Mouse (Mus musculus) limb, embryonic 11.5 days (tissue): ENCODE data around the gene E2f1. TPM values are rescaled to one million over a fixed set of nuclear protein-coding genes. Genes with fewer than 3 reads are reported as not detected.

Experiments
- ATAC-seq: fragments of 200-750 bp; cut with Nextera tagmentation; 2 replicates; pipeline ENCODE4 v1.8.0; 2017; ENCODE audit warnings: low read depth; ENCODE audit not compliant: insufficient number of reproducible peaks, low FRiP score, low TSS enrichment
- DNase-seq: peaks from one replicate; pipeline ENCODE4 v3.0.0-alpha.2; 2015; ENCODE audit warnings: low spot score
- H3K27ac ChIP-seq: fragments of 300-500 bp; sonication (generic); replicated peaks from 2 replicates; pipeline ENCODE4 v1.5.1; 2014; ENCODE audit warnings: low read depth, mild to moderate bottlenecking, low read length
- H3K27me3 ChIP-seq: fragments of 300-500 bp; sonication (generic); 2 replicates; pipeline ENCODE4 v1.6.1; 2014; ENCODE audit warnings: mild to moderate bottlenecking, low read length, mixed read lengths; ENCODE audit not compliant: control insufficient read depth, insufficient read depth
- H3K36me3 ChIP-seq: fragments of 300-500 bp; sonication (generic); 2 replicates; pipeline ENCODE4 v1.6.1; 2014; ENCODE audit warnings: mild to moderate bottlenecking, low read length, moderate library complexity, mixed read lengths; ENCODE audit not compliant: control insufficient read depth, insufficient read depth
- H3K4me1 ChIP-seq: fragments of 300-500 bp; sonication (generic); 2 replicates; pipeline ENCODE4 v1.6.1; 2014; ENCODE audit warnings: low read length, mixed read lengths; ENCODE audit not compliant: control insufficient read depth, insufficient read depth
- H3K4me2 ChIP-seq: fragments of 300-500 bp; sonication (generic); 2 replicates; pipeline ENCODE4 v1.6.1; 2014; ENCODE audit warnings: low read depth, mild to moderate bottlenecking, moderate library complexity; ENCODE audit not compliant: severe bottlenecking
- H3K4me3 ChIP-seq: fragments of 300-500 bp; sonication (generic); 2 replicates; pipeline ENCODE4 v1.5.1; 2014; ENCODE audit warnings: low read depth, low read length
- H3K9ac ChIP-seq: fragments of 300-500 bp; sonication (generic); 2 replicates; pipeline ENCODE4 v1.6.1; 2014; ENCODE audit warnings: mild to moderate bottlenecking, low read length
- H3K9me3 ChIP-seq: fragments of 300-500 bp; sonication (generic); 2 replicates; pipeline ENCODE4 v1.6.1; 2016; ENCODE audit warnings: low read length; ENCODE audit not compliant: control insufficient read depth
- WGBS: fragments of 180-500 bp; shearing (Covaris S2); extraction: QIAGEN DNeasy Blood & Tissue Kit; methylation state at CpG from one replicate; pipeline ENCODE4 v1.1.7; 2014; 5-methylcytosine and 5-hydroxymethylcytosine counted together
- polyA plus RNA-seq: library from polyadenylated mRNA; unstranded; fragments of >200 nt; fragmentation: Nextera tagmentation; extraction: Ambion mirVana; gene quantifications from 2 replicates; pipeline ENCODE4 v1.2.1, GENCODE M21; 2014

Gene E2f1
- polyA plus RNA-seq, 1 experiment from 2014 or later = 8.9 TPM

DNA sequence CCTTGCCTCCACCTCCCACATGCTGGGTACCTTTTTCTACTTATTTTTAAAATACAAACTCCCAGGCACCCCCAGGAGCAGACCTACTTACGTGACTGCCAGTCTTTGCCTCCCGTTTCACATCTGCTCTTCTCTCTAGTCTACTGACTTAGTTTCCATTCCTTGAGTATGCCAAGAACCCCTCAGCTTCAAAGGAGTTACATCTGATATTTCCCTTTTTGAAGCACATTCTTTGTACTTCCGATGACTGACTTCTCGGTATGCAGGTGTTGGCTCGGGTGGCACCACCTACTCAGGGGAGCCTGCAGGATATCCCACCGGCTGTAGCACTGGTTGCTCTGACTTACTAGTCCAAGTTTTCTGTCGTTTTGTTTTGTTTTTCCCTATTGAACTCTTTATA lies 34.5 kb upstream of the E2f1 start:
- Histone ChIP-seq H3K4me3 (peak overlapping the region; percentile 75; the same call in 1 of the 2 replicates), H3K4me2 (peak overlapping the region; percentile 74), H3K9me3 (no peaks in the 10 kb centered on the region), H3K27me3 (no peaks in the 10 kb centered on the region), H3K36me3 (no peaks in the 10 kb centered on the region), H3K4me1 (peaks cover 6% of the 10 kb centered on the region; the same call in 1 of the 2 replicates), H3K27ac (no peak overlapping the region), H3K9ac (no peak overlapping the region)
- 38% methylated on average over 7 of the region's 7 CpGs for WGBS
- DNase-seq (no peak), ATAC-seq (no peak)

DNA sequence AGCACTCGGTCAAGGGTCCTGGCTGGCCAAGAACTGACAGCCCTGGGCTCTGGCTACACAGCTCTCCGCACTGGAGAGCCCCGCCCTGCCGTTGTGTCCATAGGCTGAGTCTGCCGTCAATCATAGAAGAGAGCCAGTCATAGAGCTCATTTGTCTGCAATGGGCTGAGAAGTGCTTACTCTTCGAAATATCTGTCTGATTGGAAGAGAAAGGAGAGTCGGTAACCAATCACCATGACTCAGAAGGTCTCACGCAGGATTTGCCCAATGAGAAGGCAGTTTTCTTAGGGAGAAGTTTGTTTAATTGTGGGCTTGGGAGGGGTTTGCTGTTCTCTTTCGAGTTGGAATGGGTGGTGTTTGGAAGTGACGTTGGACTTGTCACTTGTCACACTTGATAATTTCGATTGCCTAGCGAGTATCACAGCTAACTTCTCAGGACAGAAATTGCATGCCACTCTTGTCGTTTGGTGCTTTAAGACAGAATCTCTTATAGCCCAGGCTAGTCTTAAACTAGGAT lies 34.0 kb upstream of the E2f1 start, which contains the start of gene Pxmp4:
Gene Pxmp4, minus strand, starts transcription at position 71 of the 516 bp plus-strand sequence.
- DNase-seq = peak; percentile 98
- H3K4me1 ChIP-seq = peaks cover 6% of the 10 kb centered on the region; the same call in 1 of the 2 replicates
- peak within 1 kb of the TSS; percentile 74 for H3K4me2 ChIP-seq
- no peak within 1 kb of the TSS for H3K27ac ChIP-seq
- ATAC-seq = peak; percentile 100
- no peaks in the 10 kb centered on the region for H3K27me3 ChIP-seq
- H3K9ac ChIP-seq = peak within 1 kb of the TSS; percentile 74
- H3K9me3 ChIP-seq = no peaks in the 10 kb centered on the region
- WGBS = 1% methylated on average over 13 of the region's 13 CpGs
- peak within 1 kb of the TSS; percentile 75 for H3K4me3 ChIP-seq
- H3K36me3 ChIP-seq = no peaks in the 10 kb centered on the region

DNA sequence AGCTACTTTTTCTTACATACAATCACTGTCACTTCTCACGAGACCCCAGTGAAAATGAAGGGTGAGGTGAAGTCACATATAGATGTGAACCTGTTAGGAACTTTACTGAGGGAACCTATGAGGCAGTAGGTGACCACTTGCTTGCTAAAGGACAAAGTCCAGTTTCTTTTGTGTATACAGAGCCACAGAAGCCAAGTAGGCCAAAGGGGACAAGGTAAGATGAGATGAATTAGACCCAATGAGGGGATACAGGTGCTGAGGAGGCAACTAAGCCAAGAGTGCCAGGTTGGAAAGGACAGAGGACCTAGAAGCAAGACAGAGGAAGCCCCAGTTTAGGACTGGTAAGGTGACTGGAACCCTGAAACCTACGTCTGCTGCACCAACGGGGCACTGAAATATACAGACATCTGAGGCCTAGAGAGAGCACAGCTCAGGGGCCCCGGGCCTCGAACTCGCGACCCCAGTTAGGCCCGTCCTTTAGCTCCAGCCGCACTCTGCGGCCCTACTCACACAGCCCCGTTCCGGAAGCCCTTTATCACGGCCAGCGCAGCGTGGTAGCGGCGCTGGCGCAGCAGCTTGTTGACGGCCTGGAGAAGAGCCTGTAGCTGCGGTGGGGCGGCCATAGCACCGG lies 33.4 kb upstream of the E2f1 start:
- no peak overlapping the region for H3K27ac ChIP-seq
- no peaks in the 10 kb centered on the region for H3K27me3 ChIP-seq
- H3K36me3 ChIP-seq = no peaks in the 10 kb centered on the region
- ATAC-seq = peak; percentile 65
- H3K4me1 ChIP-seq = peaks cover 6% of the 10 kb centered on the region; the same call in 1 of the 2 replicates
- H3K4me3 ChIP-seq = peak overlapping the region; percentile 75
- H3K9ac ChIP-seq = peak overlapping the region; percentile 74
- no peaks in the 10 kb centered on the region for H3K9me3 ChIP-seq
- peak overlapping the region; percentile 74 for H3K4me2 ChIP-seq
- 21% methylated on average over 22 of the region's 22 CpGs for WGBS
- DNase-seq = no peak

DNA sequence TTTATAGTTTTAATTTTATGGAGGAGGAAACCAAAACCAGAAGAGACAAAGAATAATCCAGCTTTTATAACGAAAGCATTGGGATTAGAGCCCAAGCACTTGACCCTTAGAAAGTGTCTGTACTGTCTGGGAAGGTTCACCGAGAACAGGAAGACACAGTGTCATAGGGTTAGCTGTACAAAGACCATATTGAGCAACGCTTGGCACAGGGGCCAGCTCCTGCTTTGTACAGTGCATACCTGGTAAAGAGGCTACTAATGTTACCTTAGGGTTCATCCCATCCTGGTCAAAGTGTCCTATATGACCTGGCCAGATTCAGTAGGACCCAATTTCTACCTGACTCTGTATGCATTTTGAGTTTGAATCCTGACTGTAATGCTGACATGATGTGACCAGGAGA lies 31.6 kb upstream of the E2f1 start:
- Histone ChIP-seq H3K36me3 (no peaks in the 10 kb centered on the region), H3K4me3 (no peak overlapping the region), H3K27me3 (no peaks in the 10 kb centered on the region), H3K4me2 (no peak overlapping the region), H3K4me1 (peaks cover 6% of the 10 kb centered on the region; the same call in 1 of the 2 replicates), H3K9ac (no peak overlapping the region), H3K27ac (no peak overlapping the region), H3K9me3 (no peaks in the 10 kb centered on the region)
- no peak for DNase-seq
- no peak for ATAC-seq
- 82% methylated on average over 3 of the region's 3 CpGs for WGBS

DNA sequence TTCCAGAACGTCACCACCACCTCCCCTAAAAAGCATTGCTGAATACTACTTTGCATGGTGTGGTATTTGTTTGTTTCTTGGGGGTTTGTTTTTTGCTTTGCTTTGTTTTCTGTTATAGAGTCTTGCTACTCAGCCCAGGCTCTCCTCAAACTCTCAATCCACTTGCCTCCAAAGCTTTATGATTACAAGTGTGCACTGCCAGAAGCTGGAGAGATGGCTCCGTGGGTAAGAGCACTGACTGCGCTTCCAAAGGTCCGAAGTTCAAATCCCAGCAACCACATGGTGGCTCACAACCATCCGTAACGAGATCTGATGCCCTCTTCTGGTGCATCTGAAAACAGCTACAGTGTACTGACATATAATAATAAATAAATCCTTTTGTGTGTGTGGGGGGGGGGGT lies 30.9 kb upstream of the E2f1 start:
- peaks cover 6% of the 10 kb centered on the region; the same call in 1 of the 2 replicates for H3K4me1 ChIP-seq
- no peaks in the 10 kb centered on the region for H3K36me3 ChIP-seq
- no peak overlapping the region for H3K4me2 ChIP-seq
- no peak overlapping the region for H3K4me3 ChIP-seq
- ATAC-seq (no peak), DNase-seq (no peak)
- no peaks in the 10 kb centered on the region for H3K27me3 ChIP-seq
- H3K27ac ChIP-seq = no peak overlapping the region
- H3K9me3 ChIP-seq = no peaks in the 10 kb centered on the region
- no peak overlapping the region for H3K9ac ChIP-seq
- 71% methylated on average over 6 of the region's 6 CpGs for WGBS

DNA sequence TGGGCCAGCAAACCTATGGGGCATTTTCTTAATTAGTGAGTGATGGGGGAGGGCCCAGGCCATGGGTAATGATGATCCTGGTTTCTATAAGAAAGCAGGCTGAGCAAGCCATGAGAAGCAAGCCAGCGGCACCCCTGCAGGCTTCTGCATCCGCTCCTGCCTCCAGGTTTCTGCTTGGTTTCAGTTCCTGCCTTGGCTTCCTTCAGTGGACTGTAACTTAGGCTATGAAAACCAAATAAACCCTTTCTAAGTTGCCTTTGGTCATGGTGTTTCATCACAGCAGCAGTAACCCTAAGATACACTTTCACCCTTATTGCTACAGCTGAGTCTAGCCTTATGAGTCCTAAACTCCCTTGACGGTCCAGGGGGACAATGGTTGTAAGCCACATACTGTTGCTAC lies 27.7 kb upstream of the E2f1 start:
- H3K36me3 ChIP-seq = no peaks in the 10 kb centered on the region
- no peak for DNase-seq
- H3K27me3 ChIP-seq = no peaks in the 10 kb centered on the region
- H3K4me2 ChIP-seq = no peak overlapping the region
- no peak overlapping the region for H3K4me3 ChIP-seq
- H3K9ac ChIP-seq = no peak overlapping the region
- H3K4me1 ChIP-seq = no peaks in the 10 kb centered on the region
- peaks cover 2% of the 10 kb centered on the region; the same call in 1 of the 2 replicates for H3K9me3 ChIP-seq
- 84% methylated on average over 3 of the region's 3 CpGs for WGBS
- no peak for ATAC-seq
- no peak overlapping the region for H3K27ac ChIP-seq

DNA sequence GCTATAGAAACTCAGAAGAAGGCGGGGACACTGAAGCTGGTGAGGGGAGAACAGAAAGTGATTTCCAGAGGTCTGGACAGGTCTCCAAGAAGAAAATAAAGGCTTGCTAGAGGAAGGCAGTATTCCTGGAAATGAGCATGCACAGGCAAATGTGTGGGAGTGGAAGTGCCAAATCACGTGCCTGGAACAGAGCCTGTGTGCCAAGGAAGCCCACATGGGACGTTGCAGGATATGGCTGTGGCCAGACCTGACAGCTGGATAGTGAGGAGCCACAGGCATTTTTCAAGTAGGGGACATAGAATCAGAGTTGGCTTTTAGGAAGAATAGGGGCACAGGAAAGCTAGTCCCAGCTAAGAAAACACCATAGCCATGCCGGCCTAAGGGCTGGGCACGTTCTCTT lies 26.1 kb upstream of the E2f1 start:
- no peak for DNase-seq
- no peaks in the 10 kb centered on the region for H3K27me3 ChIP-seq
- no peak overlapping the region for H3K27ac ChIP-seq
- no peaks in the 10 kb centered on the region for H3K4me1 ChIP-seq
- ATAC-seq = no peak
- 85% methylated on average over 5 of the region's 5 CpGs for WGBS
- H3K9ac ChIP-seq = no peak overlapping the region
- H3K36me3 ChIP-seq = no peaks in the 10 kb centered on the region
- H3K9me3 ChIP-seq = peaks cover 2% of the 10 kb centered on the region; the same call in 1 of the 2 replicates
- H3K4me2 ChIP-seq = no peak overlapping the region
- no peak overlapping the region for H3K4me3 ChIP-seq

DNA sequence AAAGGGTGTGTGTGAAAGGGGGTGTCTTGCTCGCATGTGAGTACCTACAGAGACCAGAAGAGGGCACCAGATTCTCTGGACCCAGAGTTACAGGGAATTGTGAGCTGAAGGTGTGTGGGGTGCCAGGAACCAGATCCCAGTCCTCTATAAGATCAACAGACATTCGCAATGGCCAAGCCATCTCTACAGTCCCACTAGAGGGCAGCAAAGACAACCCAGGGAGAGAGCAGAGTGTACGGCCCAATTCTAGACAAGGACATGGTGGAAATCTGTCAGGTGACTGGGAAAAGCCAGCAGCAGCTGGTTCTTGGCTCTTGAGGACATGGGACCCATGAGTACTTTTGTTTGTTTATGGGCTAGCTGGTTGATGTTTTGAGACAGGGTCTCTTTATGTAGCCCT lies 23.3 kb upstream of the E2f1 start:
- Histone ChIP-seq H3K4me2 (no peak overlapping the region), H3K4me1 (no peaks in the 10 kb centered on the region), H3K4me3 (no peak overlapping the region), H3K9me3 (peaks cover 2% of the 10 kb centered on the region; the same call in 1 of the 2 replicates), H3K27me3 (no peaks in the 10 kb centered on the region), H3K9ac (no peak overlapping the region), H3K36me3 (no peaks in the 10 kb centered on the region), H3K27ac (no peak overlapping the region)
- 70% methylated on average over 3 of the region's 3 CpGs for WGBS
- DNase-seq (peak; percentile 36), ATAC-seq (no peak)
